ENCODE assay signal across 11 mouse cellular contexts in the genomic region with DNA sequence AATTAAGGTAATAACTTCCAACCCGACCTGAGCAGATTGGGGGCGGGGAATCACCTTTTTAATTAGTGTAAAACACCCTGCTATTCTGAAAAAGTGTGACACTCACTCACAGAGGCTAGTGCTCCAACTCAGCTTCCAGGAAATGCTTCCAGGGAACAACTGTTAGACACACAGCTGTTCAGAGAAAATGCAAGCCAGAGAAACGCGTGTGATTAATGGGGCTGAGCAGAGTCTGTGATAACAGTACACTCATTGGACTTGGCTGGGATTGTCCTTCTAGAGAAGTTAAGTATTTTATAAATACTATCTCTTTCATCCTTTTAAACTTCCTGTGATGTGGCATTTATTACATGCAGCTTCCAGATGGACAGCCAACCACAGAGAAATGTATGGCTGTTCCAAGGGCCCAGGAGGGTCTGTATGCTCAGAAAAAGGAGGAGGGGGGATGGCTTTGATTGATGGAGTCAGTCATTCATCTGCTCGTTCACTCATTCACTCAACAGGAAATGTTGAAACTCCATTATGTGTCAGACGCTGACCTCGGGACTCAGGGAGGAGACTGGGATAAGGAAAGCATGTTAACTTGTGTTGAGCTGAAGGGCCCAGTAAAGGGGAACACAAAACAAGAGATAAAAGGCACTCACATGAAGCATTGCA.
DNase-seq lines count a peak whose midpoint lies in the region; ATAC-seq and TF ChIP-seq lines count a peak whose summit lies in the region.
"Had no signal": no experiment of that assay in that cellular context is flagged by ENCODE, and none has a peak within 500 bp of the region (broad histone marks: within the 10 kb centered on the region; RNA-seq: fewer than 3 reads in every experiment).

No protein-coding gene starts in this region.

- TF ChIP-seq CTCF in heart, postnatal 0 days (IDR thresholded peaks at IDR 0.05; ENCODE audit: low read depth): no peak

- H3K4me1 ChIP-seq in heart, postnatal 0 days (ENCODE audit: control insufficient read depth, insufficient read depth): peaks cover 23% of the 10 kb centered on the region
- peaks cover 26% of the 10 kb centered on the region; the same call in 1 of the 2 replicates for H3K4me1 ChIP-seq in lung, embryonic 16.5 days (replicated peaks; ENCODE audit: control insufficient read depth, insufficient read depth, low read length)
- H3K4me1 ChIP-seq: midbrain, embryonic 15.5 days had no signal

- no peak overlapping the region for H3K27ac ChIP-seq in heart, postnatal 0 days (ENCODE audit: low read depth)
- no peak overlapping the region for H3K27ac ChIP-seq in lung, embryonic 16.5 days (ENCODE audit: low read length)
- H3K27ac ChIP-seq: limb, embryonic 12.5 days; midbrain, embryonic 15.5 days had no signal

- H3K4me3 ChIP-seq in heart, postnatal 0 days (ENCODE audit: low read depth, low read length): no peak overlapping the region
- no peak overlapping the region for H3K4me3 ChIP-seq in lung, embryonic 16.5 days (ENCODE audit: low read length)
- H3K4me3 ChIP-seq: limb, embryonic 12.5 days; midbrain, embryonic 15.5 days had no signal

- no peak overlapping the region for H3K9ac ChIP-seq in heart, postnatal 0 days (replicated peaks; ENCODE audit: low read depth, low read length)
- no peak overlapping the region for H3K9ac ChIP-seq in lung, embryonic 16.5 days (ENCODE audit: low read length)
- H3K9ac ChIP-seq: limb, embryonic 12.5 days; midbrain, embryonic 15.5 days had no signal

- H3K36me3 ChIP-seq in heart, postnatal 0 days (replicated peaks; ENCODE audit: control insufficient read depth, insufficient read depth, low read length): no peaks in the 10 kb centered on the region
- no peaks in the 10 kb centered on the region for H3K36me3 ChIP-seq in lung, embryonic 16.5 days (ENCODE audit: control insufficient read depth, insufficient read depth, low read length)
- H3K36me3 ChIP-seq: limb, embryonic 12.5 days; midbrain, embryonic 15.5 days had no signal

- H3K27me3 ChIP-seq in heart, postnatal 0 days (ENCODE audit: control insufficient read depth, insufficient read depth, low read length): no peaks in the 10 kb centered on the region
- H3K27me3 ChIP-seq in lung, embryonic 16.5 days (ENCODE audit: control insufficient read depth, insufficient read depth, low read depth, low read length): no peaks in the 10 kb centered on the region
- H3K27me3 ChIP-seq: limb, embryonic 12.5 days; midbrain, embryonic 15.5 days had no signal

- peak; percentile 60 for DNase-seq in heart, adult 8-10 months (ENCODE audit: low spot score)
- no peak for DNase-seq in heart, postnatal 25 days (ENCODE audit: low spot score)
- DNase-seq in adrenal gland, adult 8-10 months: peak; percentile 42
- DNase-seq in heart, postnatal 0 days (ENCODE audit: low spot score): peak; percentile 31
- DNase-seq in ovary, adult 18-20 months (ENCODE audit: low spot score): no peak
- DNase-seq in right cerebral cortex, postnatal 36 days (ENCODE audit: low spot score in 2 of 2): no peak
- no peak for DNase-seq in layer of hippocampus, postnatal 10 days (ENCODE audit: low spot score in 2 of 2)
- DNase-seq: thymus, postnatal 14 days had no signal

- intact Hi-C loops in heart, postnatal 25 days (cut with DNase I): no loop called here

- 23% methylated on average over 7 of the region's 7 CpGs for WGBS in heart, postnatal 0 days
- 24% methylated on average over 7 of the region's 7 CpGs for WGBS in lung, embryonic 16.5 days

- peak; percentile 37; the same call in 1 of the 2 replicates for ATAC-seq in heart, postnatal 0 days (ENCODE audit: insufficient read depth, low read depth)
- ATAC-seq in lung, embryonic 16.5 days (ENCODE audit: low read depth): peak; percentile 84
- ATAC-seq: midbrain, embryonic 15.5 days had no signal

- no peak for TF ChIP-seq EP300 in heart, postnatal 0 days (IDR thresholded peaks at IDR 0.05; ENCODE audit: low read depth)

- no peaks in the 10 kb centered on the region for H3K9me3 ChIP-seq in heart, postnatal 0 days (replicated peaks; ENCODE audit: control insufficient read depth, low read length)
- H3K9me3 ChIP-seq in lung, embryonic 16.5 days (ENCODE audit: control insufficient read depth, low read length): no peaks in the 10 kb centered on the region
- H3K9me3 ChIP-seq: limb, embryonic 12.5 days; midbrain, embryonic 15.5 days had no signal

- no peak overlapping the region for H3K4me2 ChIP-seq in heart, postnatal 0 days (ENCODE audit: low read depth, low read length)
- H3K4me2 ChIP-seq in lung, embryonic 16.5 days (ENCODE audit: low read depth, low read length): no peak overlapping the region
- H3K4me2 ChIP-seq: limb, embryonic 12.5 days; midbrain, embryonic 15.5 days had no signal

Comparison
In these comparisons a context has a peak if more than half of its experiments do, and no peak if none do; other contexts are left out.
1. DNase-seq: peak in heart, adult 8-10 months (single experiment), adrenal gland, adult 8-10 months (single experiment) and heart, postnatal 0 days (single experiment); none in heart, postnatal 25 days (single experiment), ovary, adult 18-20 months (single experiment), right cerebral cortex, postnatal 36 days (0 of 2) and layer of hippocampus, postnatal 10 days (0 of 2).